Mouse (Mus musculus): ENCODE measurements around the gene Myl7.
"Not testable (repeated sequence)": the region's sequence is repeated elsewhere in the genome, so short reads cannot be mapped to it uniquely, and the experiment has no call there.

The Myl7 gene

GRCm38 (mm10) chr11:5898531-5898930 is at the start of gene Myl7:
Myl7 (minus strand) TSS chr11:5898782.
- no peak for DNase-seq (ENCODE audit: low spot score)

GRCm38 (mm10) chr11:5947796-5948195 is 49.2 kb upstream of the Myl7 start:
- DNase-seq (ENCODE audit: low spot score), result no peak

GRCm38 (mm10) chr11:5945096-5945495 is 46.5 kb upstream of the Myl7 start:
- DNase-seq (ENCODE audit: low spot score), result peak; percentile 23

- DNase-seq (ENCODE audit: low spot score), result no peak
These were observed 44.4 kb upstream of the Myl7 start for GRCm38 (mm10) chr11:5942966-5943365.

GRCm38 (mm10) chr11:5934531-5934930 is 35.9 kb upstream of the Myl7 start:
- not testable (repeated sequence) for DNase-seq (ENCODE audit: low spot score)

- DNase-seq (ENCODE audit: low spot score), result not testable (repeated sequence)
These were observed 33.4 kb upstream of the Myl7 start for GRCm38 (mm10) chr11:5931947-5932346.

GRCm38 (mm10) chr11:5930578-5930977 is 32.0 kb upstream of the Myl7 start:
- no peak for DNase-seq (ENCODE audit: low spot score)

- DNase-seq (ENCODE audit: low spot score), result no peak
These were observed 28.2 kb upstream of the Myl7 start for GRCm38 (mm10) chr11:5926696-5927220.

GRCm38 (mm10) chr11:5924699-5925098 is 26.1 kb upstream of the Myl7 start:
- no peak for DNase-seq (ENCODE audit: low spot score)

- DNase-seq (ENCODE audit: low spot score), result no peak
These were observed 21.9 kb upstream of the Myl7 start for GRCm38 (mm10) chr11:5920323-5920960.

GRCm38 (mm10) chr11:5919606-5920005 is 21.0 kb upstream of the Myl7 start:
- DNase-seq (ENCODE audit: low spot score), result no peak

- DNase-seq (ENCODE audit: low spot score), result no peak
These were observed 19.5 kb upstream of the Myl7 start for GRCm38 (mm10) chr11:5918111-5918510.

GRCm38 (mm10) chr11:5916178-5916548 is 17.6 kb upstream of the Myl7 start:
- no peak for DNase-seq (ENCODE audit: low spot score)

- DNase-seq (ENCODE audit: low spot score), result no peak
These were observed 17.0 kb upstream of the Myl7 start for GRCm38 (mm10) chr11:5915429-5916177.

- DNase-seq (ENCODE audit: low spot score), result no peak
These were observed 16.4 kb upstream of the Myl7 start for GRCm38 (mm10) chr11:5914940-5915339.

- DNase-seq (ENCODE audit: low spot score), result no peak
These were observed 15.4 kb upstream of the Myl7 start for GRCm38 (mm10) chr11:5913936-5914335.

GRCm38 (mm10) chr11:5913256-5913655 is 14.7 kb upstream of the Myl7 start:
- no peak for DNase-seq (ENCODE audit: low spot score)

- DNase-seq (ENCODE audit: low spot score), result peak; percentile 72
These were observed 14.1 kb upstream of the Myl7 start for GRCm38 (mm10) chr11:5912635-5913034.

GRCm38 (mm10) chr11:5908642-5909041 is 10.1 kb upstream of the Myl7 start:
- peak; percentile 49 for DNase-seq (ENCODE audit: low spot score)

- DNase-seq (ENCODE audit: low spot score), result no peak
These were observed 8.5 kb upstream of the Myl7 start for GRCm38 (mm10) chr11:5907096-5907495.

- DNase-seq (ENCODE audit: low spot score), result no peak
These were observed 7.4 kb upstream of the Myl7 start for GRCm38 (mm10) chr11:5905778-5906518.

GRCm38 (mm10) chr11:5904871-5905270 is 6.3 kb upstream of the Myl7 start:
- DNase-seq (ENCODE audit: low spot score), result no peak

- no peak for DNase-seq (ENCODE audit: low spot score)
These were observed 5.8 kb upstream of the Myl7 start for GRCm38 (mm10) chr11:5904357-5904756.
